Mouse (Mus musculus) A20 (cell line): ENCODE measurements around the gene Dmkn.
A peak's percentile ranks its signal among the peaks of the same experiment; 100 is the strongest.
"Not testable (repeated sequence)": the region's sequence is repeated elsewhere in the genome, so short reads cannot be mapped to it uniquely, and the experiment has no call there.

Experiments
- DNase-seq: peaks from one replicate; pipeline ENCODE4 v3.0.0-alpha.2; 2011; ENCODE audit warnings: low read depth, low spot score

Gene Dmkn

DNA sequence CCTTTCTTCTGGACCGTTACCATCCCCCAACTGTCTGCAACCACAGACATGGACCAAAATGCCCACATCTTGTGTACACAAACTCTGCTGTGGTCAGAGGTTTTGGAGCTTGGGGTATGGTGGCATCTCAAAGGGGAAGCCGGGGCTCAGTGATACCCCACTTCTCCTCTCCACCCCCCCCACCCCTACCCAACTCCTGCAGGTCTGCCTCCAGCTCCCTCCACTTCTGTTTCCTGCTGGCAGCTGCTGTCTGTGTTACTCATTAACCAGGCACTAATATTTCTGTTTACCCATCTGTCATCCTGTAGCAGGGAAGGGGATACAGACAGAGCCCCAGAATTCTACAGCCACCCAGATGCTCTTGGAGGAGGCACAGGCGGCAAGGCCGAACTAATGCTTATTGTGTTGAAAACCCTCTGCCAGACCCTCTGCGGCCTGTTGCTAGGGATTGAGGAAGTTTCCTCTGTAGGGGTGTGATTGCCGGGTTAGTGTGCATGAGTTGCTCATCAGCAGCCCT is 48.8 kb downstream of the Dmkn start:
- DNase-seq, result peak; percentile 65

DNA sequence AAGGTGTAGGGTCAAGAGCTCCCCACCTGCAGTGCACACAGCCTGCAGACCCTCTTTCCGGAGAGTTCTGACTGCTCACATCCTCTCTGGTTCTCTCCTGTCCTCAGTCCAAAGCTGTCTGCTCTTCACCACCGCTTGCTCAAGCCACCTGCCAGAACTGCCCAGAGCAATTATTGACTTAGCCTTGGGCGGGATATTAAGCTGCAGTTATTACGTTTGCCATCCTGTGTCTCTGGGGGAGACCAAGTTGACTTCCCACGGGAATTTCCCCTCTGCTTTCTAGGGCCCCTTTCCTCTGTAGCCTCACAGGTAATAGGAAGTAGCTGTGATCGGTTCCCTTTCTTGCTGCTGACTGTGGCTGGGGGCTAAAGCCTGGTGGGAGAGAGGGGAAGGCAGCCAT is 56.6 kb downstream of the Dmkn start:
- no peak for DNase-seq

GRCm38 (mm10) chr7:30820854-30821445 is 57.4 kb downstream of the Dmkn start:
- DNase-seq, result no peak

- no peak for DNase-seq
These were observed 58.0 kb downstream of the Dmkn start for GRCm38 (mm10) chr7:30821532-30821931.

GRCm38 (mm10) chr7:30823675-30824074 is 60.1 kb downstream of the Dmkn start, which contains the start of gene Ffar2:
Gene Ffar2, minus strand, starts transcription at chr7:30823775.
- DNase-seq, result no peak

DNA sequence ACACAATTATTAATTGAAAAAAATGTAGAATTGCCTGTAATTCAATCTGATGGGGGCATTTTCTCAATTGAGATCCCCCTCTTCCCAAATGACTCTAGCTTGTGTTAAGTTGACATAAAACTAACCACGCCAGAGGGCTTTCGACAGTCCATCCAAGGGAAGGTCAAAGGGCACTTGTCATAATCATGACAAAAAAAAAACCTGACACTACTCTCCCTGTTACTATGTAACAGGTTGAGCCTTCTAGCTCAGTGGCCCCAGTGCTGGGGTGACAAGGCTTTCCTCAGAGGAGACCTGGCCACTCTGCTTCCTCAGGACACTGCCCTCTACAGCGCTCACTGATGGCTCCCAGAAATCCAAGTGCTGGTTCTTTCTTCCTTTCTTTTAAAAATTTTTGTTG is 60.8 kb downstream of the Dmkn start:
- DNase-seq, result no peak

GRCm38 (mm10) chr7:30826660-30827059 is 63.1 kb downstream of the Dmkn start:
- no peak for DNase-seq

DNA sequence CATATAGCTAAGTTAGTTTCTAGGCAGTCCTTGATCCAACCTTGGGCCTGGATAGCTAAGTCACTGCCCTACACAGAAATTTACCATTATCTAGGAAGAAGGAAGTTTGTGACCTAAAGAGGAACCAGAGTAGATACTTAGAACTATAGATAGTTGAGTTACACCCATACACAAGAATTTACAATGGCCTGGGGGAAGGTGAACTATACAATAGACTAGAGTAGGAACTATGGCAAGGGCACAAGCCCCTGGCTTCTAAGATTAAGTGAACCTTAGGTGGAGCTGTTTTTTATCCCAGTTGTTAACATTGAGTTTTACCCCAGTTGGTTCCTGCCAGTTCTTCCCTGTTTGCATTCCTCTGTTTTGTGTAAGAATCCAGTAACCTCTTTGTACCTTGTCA is 65.3 kb downstream of the Dmkn start:
- DNase-seq, result not testable (repeated sequence)

- no peak for DNase-seq
These were observed 65.9 kb downstream of the Dmkn start for GRCm38 (mm10) chr7:30829428-30829827.
